Mouse (Mus musculus) olfactory bulb, adult 2 months (tissue): ENCODE data around the gene Dync1i1.

Source experiments
- CTCF ChIP-seq: fragments of 200-500 bp; IDR thresholded peaks from 2 replicates; pipeline ENCODE4 v1.5.1; 2012; ENCODE audit warnings: low read depth, mild to moderate bottlenecking, low read length, moderate library complexity; ENCODE audit not compliant: insufficient read depth
- POLR2A ChIP-seq: fragments of 200-500 bp; IDR thresholded peaks from 2 replicates; pipeline ENCODE4 v1.6.1; 2012; ENCODE audit warnings: mild to moderate bottlenecking, low read depth, low read length, moderate library complexity; ENCODE audit not compliant: insufficient read depth

GRCm38 (mm10) chr6:6077234-6077633 lies 351.8 kb downstream of the Dync1i1 start:
- TF ChIP-seq CTCF (no peak), POLR2A (no peak)
